Mouse (Mus musculus) MEL (cell line): ENCODE data around the gene Ttc17.

Experiments
- CTCF ChIP-seq, 3 experiments: IDR thresholded peaks in 2 of 3; conservative IDR thresholded peaks in 1 of 3; 2 replicates each; pipeline ENCODE4 v1.5.1; 2011 to 2012; ENCODE audit warnings: low read length in 3 of 3, low read depth in 2 of 3, mild to moderate bottlenecking in 2 of 3, improper control_type of control experiment in 1 of 3, inconsistent platforms in 1 of 3, mixed read lengths in 1 of 3, moderate library complexity in 1 of 3; ENCODE audit not compliant: control insufficient read depth in 1 of 3, insufficient read depth in 1 of 3, poor library complexity in 1 of 3, severe bottlenecking in 1 of 3
- ELF1 ChIP-seq: IDR thresholded peaks from 2 replicates; pipeline ENCODE4 v1.6.1; 2014; ENCODE audit warnings: low read depth, mild to moderate bottlenecking, inconsistent platforms, low read length, improper control_type of control experiment, moderate library complexity
- ETS1 ChIP-seq: IDR thresholded peaks from 2 replicates; pipeline ENCODE4 v1.6.1; 2012; ENCODE audit warnings: low read depth, mild to moderate bottlenecking, inconsistent platforms, low read length, improper control_type of control experiment, moderate library complexity
- POLR2A ChIP-seq, 2 experiments: IDR thresholded peaks; 2 replicates each; pipeline ENCODE4 v1.6.1; 2011 to 2012; ENCODE audit warnings: low read length in 2 of 2, mild to moderate bottlenecking in 2 of 2, control low read depth in 1 of 2, improper control_type of control experiment in 1 of 2, low read depth in 1 of 2, moderate library complexity in 1 of 2; ENCODE audit not compliant: control insufficient read depth in 1 of 2, insufficient read depth in 1 of 2, poor library complexity in 1 of 2
- SMC3 ChIP-seq: IDR thresholded peaks from 2 replicates; pipeline ENCODE4 v1.6.1; 2011; ENCODE audit warnings: low read depth, low read length, improper control_type of control experiment
- TAL1 ChIP-seq: IDR thresholded peaks from 2 replicates; pipeline ENCODE4 v1.6.1; 2012; ENCODE audit warnings: mild to moderate bottlenecking, inconsistent platforms, low read length, moderate library complexity, mixed read lengths
- ZC3H11A ChIP-seq: IDR thresholded peaks from 2 replicates; pipeline ENCODE4 v1.6.1; 2012; ENCODE audit warnings: low read depth, mild to moderate bottlenecking, inconsistent platforms, low read length, improper control_type of control experiment
- ZMIZ1 ChIP-seq: IDR thresholded peaks from 2 replicates; pipeline ENCODE4 v1.6.1; 2012; ENCODE audit warnings: low read depth, mild to moderate bottlenecking, inconsistent platforms, low read length, improper control_type of control experiment, moderate library complexity
- ZNF384 ChIP-seq: IDR thresholded peaks from 2 replicates; pipeline ENCODE4 v1.6.1; 2012; ENCODE audit warnings: low read depth, mild to moderate bottlenecking, inconsistent platforms, low read length, improper control_type of control experiment

DNA sequence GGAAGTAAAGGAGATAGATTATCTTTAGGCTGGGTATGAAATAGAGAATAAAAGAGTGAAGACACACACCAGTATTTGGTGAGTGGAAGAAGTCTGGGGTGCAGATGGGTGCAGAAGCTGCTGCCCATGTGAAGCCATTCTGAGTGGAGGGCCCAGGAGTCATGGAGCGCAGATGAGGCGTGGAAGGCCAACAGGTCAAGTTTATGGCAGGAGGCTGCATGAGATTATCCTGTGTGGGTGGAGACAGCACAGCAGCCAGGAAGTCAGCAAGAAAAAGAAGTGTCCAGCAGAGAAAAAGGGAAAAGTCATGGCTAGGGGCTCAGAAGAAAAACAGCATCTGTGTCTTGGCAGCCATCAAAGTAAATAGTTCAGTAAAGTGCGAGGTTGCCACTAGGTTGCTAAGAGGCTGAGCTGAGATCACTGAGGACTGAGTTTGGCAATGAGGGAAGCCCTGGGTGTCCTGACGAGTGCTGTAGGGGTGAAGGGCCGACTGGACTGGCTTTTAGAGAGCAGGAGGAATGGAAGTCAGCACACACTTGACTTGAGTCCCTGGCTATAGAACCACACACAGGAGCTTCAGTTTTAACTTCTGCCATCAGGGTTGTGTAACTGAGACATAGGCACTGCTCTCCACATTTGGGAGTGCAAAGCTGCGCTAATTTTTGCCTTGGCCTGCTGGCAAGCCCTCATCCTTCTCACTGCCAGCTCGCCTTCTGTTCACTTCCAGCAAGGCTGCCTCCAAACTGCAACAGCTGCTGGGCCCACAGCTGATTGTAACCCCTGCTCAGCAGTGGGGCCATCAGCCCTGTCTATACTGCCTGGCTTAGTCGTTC lies 8.1 kb downstream of the Ttc17 start:
- TF ChIP-seq POLR2A (IDR thresholded peaks at IDR 0.05; ENCODE audit: control insufficient read depth in 1 of 2, insufficient read depth in 1 of 2, low read depth in 1 of 2, low read length in 2 of 2, poor library complexity in 1 of 2) = no peak
- no peak for TF ChIP-seq CTCF (IDR thresholded peaks at IDR 0.05 in 2 of 3, conservative IDR thresholded peaks at IDR 0.05 in 1 of 3; ENCODE audit: control insufficient read depth in 1 of 3, insufficient read depth in 1 of 3, low read depth in 2 of 3, low read length in 3 of 3, poor library complexity in 1 of 3, severe bottlenecking in 1 of 3)
- no peak for TF ChIP-seq ELF1
- no peak for TF ChIP-seq ETS1
- TF ChIP-seq ZMIZ1 = no peak
- TF ChIP-seq ZC3H11A = no peak
- TF ChIP-seq SMC3 = no peak
- no peak for TF ChIP-seq ZNF384
- TF ChIP-seq TAL1 = no peak
